Mouse (Mus musculus) olfactory bulb, adult 2 months (tissue): Measurements from ENCODE around the gene Fam189a1. TPM values are rescaled to one million over a fixed set of nuclear protein-coding genes. Genes with fewer than 3 reads are reported as not detected.

Experiments used
- H3K27ac ChIP-seq: fragments of 200-500 bp; 2 replicates; pipeline ENCODE4 v1.5.1; 2012; ENCODE audit warnings: low read depth, low read length; ENCODE audit not compliant: insufficient read depth
- H3K4me1 ChIP-seq: fragments of 200-500 bp; 2 replicates; pipeline ENCODE4 v1.6.1; 2012; ENCODE audit warnings: low read length; ENCODE audit not compliant: control insufficient read depth, insufficient read depth
- H3K4me3 ChIP-seq: fragments of 200-500 bp; 2 replicates; pipeline ENCODE4 v1.5.1; 2012; ENCODE audit warnings: mild to moderate bottlenecking, low read depth, low read length, moderate library complexity; ENCODE audit not compliant: insufficient read depth
- CTCF ChIP-seq: fragments of 200-500 bp; IDR thresholded peaks from 2 replicates; pipeline ENCODE4 v1.5.1; 2012; ENCODE audit warnings: low read depth, mild to moderate bottlenecking, low read length, moderate library complexity; ENCODE audit not compliant: insufficient read depth
- POLR2A ChIP-seq: fragments of 200-500 bp; IDR thresholded peaks from 2 replicates; pipeline ENCODE4 v1.6.1; 2012; ENCODE audit warnings: mild to moderate bottlenecking, low read depth, low read length, moderate library complexity; ENCODE audit not compliant: insufficient read depth
- WGBS: fragments of 180-500 bp; shearing (Covaris S2); methylation state at CpG from one replicate; pipeline ENCODE4 v1.1.7; 2018; 5-methylcytosine and 5-hydroxymethylcytosine counted together
- polyA plus RNA-seq: library from polyadenylated mRNA; stranded (reverse); fragments of >200 nt; gene quantifications from 2 replicates; pipeline ENCODE4 v1.2.4, GENCODE M21; 2012; ENCODE audit warnings: low replicate concordance; ENCODE audit not compliant: missing spikeins, insufficient read depth, insufficient read length

The Fam189a1 gene
- polyA plus RNA-seq, 1 experiment: not detected

- no peak overlapping the region for H3K27ac ChIP-seq
- no peak overlapping the region for H3K4me3 ChIP-seq
- WGBS: 90% methylated on average over 3 of the region's 3 CpGs
- TF ChIP-seq CTCF: no peak
- TF ChIP-seq POLR2A: no peak
- H3K4me1 ChIP-seq: no peaks in the 10 kb centered on the region
Observed at GRCm38 (mm10) chr7:65115366-65115765, 41.0 kb downstream of the Fam189a1 start.

GRCm38 (mm10) chr7:65111664-65112063 is 44.7 kb downstream of the Fam189a1 start:
- Histone ChIP-seq H3K27ac (no peak overlapping the region), H3K4me3 (no peak overlapping the region), H3K4me1 (no peaks in the 10 kb centered on the region)
- TF ChIP-seq CTCF: no peak
- TF ChIP-seq POLR2A: no peak
- WGBS: 57% methylated on average over 9 of the region's 9 CpGs

- Histone ChIP-seq H3K4me1 (no peaks in the 10 kb centered on the region), H3K27ac (no peak overlapping the region), H3K4me3 (no peak overlapping the region)
- WGBS: 77% methylated on average over 3 of the region's 3 CpGs
- TF ChIP-seq CTCF: no peak
- TF ChIP-seq POLR2A: no peak
Observed at GRCm38 (mm10) chr7:65105566-65105965, 50.8 kb downstream of the Fam189a1 start.

GRCm38 (mm10) chr7:65105097-65105467 is 51.3 kb downstream of the Fam189a1 start:
- Histone ChIP-seq H3K4me1 (no peaks in the 10 kb centered on the region), H3K27ac (no peak overlapping the region), H3K4me3 (no peak overlapping the region)
- no peak for TF ChIP-seq CTCF
- TF ChIP-seq POLR2A: no peak
- 69% methylated on average over 4 of the region's 4 CpGs for WGBS

GRCm38 (mm10) chr7:65104207-65105096 is 51.9 kb downstream of the Fam189a1 start:
- WGBS: 70% methylated on average over 17 of the region's 17 CpGs
- no peak overlapping the region for H3K27ac ChIP-seq
- no peak overlapping the region for H3K4me3 ChIP-seq
- no peaks in the 10 kb centered on the region for H3K4me1 ChIP-seq
- TF ChIP-seq CTCF: no peak
- TF ChIP-seq POLR2A: no peak

GRCm38 (mm10) chr7:65101661-65102060 is 54.7 kb downstream of the Fam189a1 start:
- 100% methylated on average over 2 of the region's 2 CpGs for WGBS
- no peak for TF ChIP-seq POLR2A
- TF ChIP-seq CTCF: no peak
- H3K27ac ChIP-seq: no peak overlapping the region
- peaks cover 6% of the 10 kb centered on the region for H3K4me1 ChIP-seq
- H3K4me3 ChIP-seq: no peak overlapping the region

GRCm38 (mm10) chr7:65097708-65098107 is 58.7 kb downstream of the Fam189a1 start:
- H3K27ac ChIP-seq: no peak overlapping the region
- WGBS: 65% methylated on average over 14 of the region's 14 CpGs
- peaks cover 19% of the 10 kb centered on the region for H3K4me1 ChIP-seq
- H3K4me3 ChIP-seq: no peak overlapping the region
- TF ChIP-seq POLR2A (no peak), CTCF (no peak)

- WGBS: 45% methylated on average over 5 of the region's 5 CpGs
- no peak overlapping the region for H3K4me3 ChIP-seq
- H3K27ac ChIP-seq: no peak overlapping the region
- no peak for TF ChIP-seq CTCF
- no peak for TF ChIP-seq POLR2A
- peaks cover 29% of the 10 kb centered on the region for H3K4me1 ChIP-seq
Observed at GRCm38 (mm10) chr7:65095631-65096107, 60.7 kb downstream of the Fam189a1 start.

GRCm38 (mm10) chr7:65093314-65093713 is 63.1 kb downstream of the Fam189a1 start:
- 63% methylated on average over 4 of the region's 4 CpGs for WGBS
- H3K4me3 ChIP-seq: no peak overlapping the region
- no peak overlapping the region for H3K27ac ChIP-seq
- TF ChIP-seq POLR2A (no peak), CTCF (no peak)
- peaks cover 29% of the 10 kb centered on the region for H3K4me1 ChIP-seq

GRCm38 (mm10) chr7:65091486-65091885 is 64.9 kb downstream of the Fam189a1 start:
- 80% methylated on average over 4 of the region's 4 CpGs for WGBS
- Histone ChIP-seq H3K27ac (no peak overlapping the region), H3K4me1 (peaks cover 22% of the 10 kb centered on the region), H3K4me3 (no peak overlapping the region)
- TF ChIP-seq POLR2A: no peak
- TF ChIP-seq CTCF: no peak
